Mouse (Mus musculus): ENCODE data around the gene Kcnh7. TPM values are rescaled to one million over a fixed set of nuclear protein-coding genes. Genes with fewer than 3 reads are reported as not detected.
A peak's percentile ranks its signal among the peaks of the same experiment; 100 is the strongest.
"Not testable (repeated sequence)": the region's sequence is repeated elsewhere in the genome, so short reads cannot be mapped to it uniquely, and the experiment has no call there.

Kcnh7 gene
- polyA plus RNA-seq, 2 experiments from 2014 or later: 0.04 to 0.11 TPM

GRCm38 (mm10) chr2:62715260-62715659, 468.8 kb downstream of the Kcnh7 start:
- ATAC-seq: no peak

GRCm38 (mm10) chr2:62714362-62714761, 469.7 kb downstream of the Kcnh7 start:
- ATAC-seq: not testable (repeated sequence)

- no peak for ATAC-seq
Measured at GRCm38 (mm10) chr2:62709633-62710032, 474.5 kb downstream of the Kcnh7 start.

GRCm38 (mm10) chr2:62706313-62706712, 477.8 kb downstream of the Kcnh7 start:
- no peak for ATAC-seq

- ATAC-seq: no peak
Measured at GRCm38 (mm10) chr2:62685934-62686333, 498.2 kb downstream of the Kcnh7 start.

GRCm38 (mm10) chr2:62684989-62685595, 499.0 kb downstream of the Kcnh7 start:
- no peak for ATAC-seq

GRCm38 (mm10) chr2:62681667-62682066, 502.4 kb downstream of the Kcnh7 start:
- ATAC-seq: no peak

GRCm38 (mm10) chr2:62672788-62673187, 511.3 kb downstream of the Kcnh7 start:
- no peak for ATAC-seq

GRCm38 (mm10) chr2:62670767-62671166, 513.3 kb downstream of the Kcnh7 start:
- ATAC-seq: no peak

- no peak for ATAC-seq
Measured at GRCm38 (mm10) chr2:62670301-62670700, 513.8 kb downstream of the Kcnh7 start.

- ATAC-seq: no peak
Measured at GRCm38 (mm10) chr2:62669848-62670247, 514.2 kb downstream of the Kcnh7 start.

GRCm38 (mm10) chr2:62665536-62665935, 518.6 kb downstream of the Kcnh7 start:
- no peak for ATAC-seq

GRCm38 (mm10) chr2:62664839-62665238, 519.2 kb downstream of the Kcnh7 start:
- ATAC-seq: no peak

- ATAC-seq: peak; percentile 96
Measured at GRCm38 (mm10) chr2:62664135-62664670, 519.9 kb downstream of the Kcnh7 start, which contains the start of gene Gca. Gene Gca (plus strand): TSS chr2:62664285.

GRCm38 (mm10) chr2:62662560-62662959, 521.5 kb downstream of the Kcnh7 start:
- no peak for ATAC-seq

GRCm38 (mm10) chr2:62660565-62660964, 523.5 kb downstream of the Kcnh7 start:
- ATAC-seq: no peak

GRCm38 (mm10) chr2:62656072-62656471, 528.0 kb downstream of the Kcnh7 start:
- no peak for ATAC-seq

GRCm38 (mm10) chr2:62654519-62655338, 529.4 kb downstream of the Kcnh7 start:
- ATAC-seq: peak; percentile 90

- no peak for ATAC-seq
Measured at GRCm38 (mm10) chr2:62652466-62652865, 531.6 kb downstream of the Kcnh7 start.

GRCm38 (mm10) chr2:62651890-62652289, 532.2 kb downstream of the Kcnh7 start:
- ATAC-seq: no peak

GRCm38 (mm10) chr2:62646671-62647289, 537.3 kb downstream of the Kcnh7 start:
- no peak for ATAC-seq

GRCm38 (mm10) chr2:62646014-62646645, 538.0 kb downstream of the Kcnh7 start, which contains the start of gene Ifih1:
Gene Ifih1 (minus strand): TSS chr2:62646255.
- peak; percentile 84 for ATAC-seq

- peak; percentile 26 for ATAC-seq
Measured at GRCm38 (mm10) chr2:62645475-62645874, 538.6 kb downstream of the Kcnh7 start.

Measured in activated CD4-positive, CD25-positive, alpha-beta regulatory T cell, adult 4 months (primary cell).